Mouse (Mus musculus) neural tube, embryonic 11.5 days (tissue): ENCODE data around the gene Rnf169. TPM values are rescaled to one million over a fixed set of nuclear protein-coding genes. Genes with fewer than 3 reads are reported as not detected.
"Not testable (repeated sequence)": the region's sequence is repeated elsewhere in the genome, so short reads cannot be mapped to it uniquely, and the experiment has no call there.

ENCODE experiments used
- ATAC-seq: fragments of 200-750 bp; cut with Nextera tagmentation; 2 replicates; pipeline ENCODE4 v1.8.0; 2017; ENCODE audit warnings: moderate number of reproducible peaks, mild to moderate bottlenecking, moderate TSS enrichment, moderate library complexity; ENCODE audit not compliant: insufficient read depth, low FRiP score, low TSS enrichment
- DNase-seq: peaks from one replicate; pipeline ENCODE4 v3.0.0-alpha.2; 2015; ENCODE audit warnings: low spot score
- H3K27ac ChIP-seq: fragments of 300-500 bp; sonication (generic); 2 replicates; pipeline ENCODE4 v1.5.1; 2014; ENCODE audit warnings: low read depth, mild to moderate bottlenecking, low read length
- H3K27me3 ChIP-seq: fragments of 300-500 bp; sonication (generic); 2 replicates; pipeline ENCODE4 v1.6.1; 2014; ENCODE audit warnings: mild to moderate bottlenecking, low read length, mixed read lengths; ENCODE audit not compliant: control insufficient read depth, insufficient read depth
- H3K36me3 ChIP-seq: fragments of 300-500 bp; sonication (generic); 2 replicates; pipeline ENCODE4 v1.6.1; 2014; ENCODE audit warnings: mild to moderate bottlenecking, low read length, moderate library complexity, mixed read lengths; ENCODE audit not compliant: control insufficient read depth, insufficient read depth
- H3K4me1 ChIP-seq: fragments of 300-500 bp; sonication (generic); 2 replicates; pipeline ENCODE4 v1.6.1; 2014; ENCODE audit warnings: low read length, mixed read lengths; ENCODE audit not compliant: control insufficient read depth, insufficient read depth
- H3K4me2 ChIP-seq: fragments of 300-500 bp; sonication (generic); 2 replicates; pipeline ENCODE4 v1.6.1; 2014; ENCODE audit warnings: low read depth, mild to moderate bottlenecking, moderate library complexity
- H3K4me3 ChIP-seq: fragments of 300-500 bp; sonication (generic); 2 replicates; pipeline ENCODE4 v1.5.1; 2014; ENCODE audit warnings: low read depth, low read length
- H3K9ac ChIP-seq: fragments of 300-500 bp; sonication (generic); 2 replicates; pipeline ENCODE4 v1.6.1; 2014; ENCODE audit warnings: mild to moderate bottlenecking, low read length
- H3K9me3 ChIP-seq: fragments of 300-500 bp; sonication (generic); 2 replicates; pipeline ENCODE4 v1.6.1; 2016; ENCODE audit warnings: low read length; ENCODE audit not compliant: control insufficient read depth
- WGBS: fragments of 180-500 bp; shearing (Covaris S2); extraction: QIAGEN DNeasy Blood & Tissue Kit; methylation state at CpG from one replicate; pipeline ENCODE4 v1.1.7; 2014; 5-methylcytosine and 5-hydroxymethylcytosine counted together
- polyA plus RNA-seq: library from polyadenylated mRNA; unstranded; fragments of >200 nt; fragmentation: Nextera tagmentation; extraction: Ambion mirVana; gene quantifications from 2 replicates; pipeline ENCODE4 v1.2.1, GENCODE M21; 2014

The Rnf169 gene
- polyA plus RNA-seq, 1 experiment from 2014 or later, result 7.8 TPM

DNA sequence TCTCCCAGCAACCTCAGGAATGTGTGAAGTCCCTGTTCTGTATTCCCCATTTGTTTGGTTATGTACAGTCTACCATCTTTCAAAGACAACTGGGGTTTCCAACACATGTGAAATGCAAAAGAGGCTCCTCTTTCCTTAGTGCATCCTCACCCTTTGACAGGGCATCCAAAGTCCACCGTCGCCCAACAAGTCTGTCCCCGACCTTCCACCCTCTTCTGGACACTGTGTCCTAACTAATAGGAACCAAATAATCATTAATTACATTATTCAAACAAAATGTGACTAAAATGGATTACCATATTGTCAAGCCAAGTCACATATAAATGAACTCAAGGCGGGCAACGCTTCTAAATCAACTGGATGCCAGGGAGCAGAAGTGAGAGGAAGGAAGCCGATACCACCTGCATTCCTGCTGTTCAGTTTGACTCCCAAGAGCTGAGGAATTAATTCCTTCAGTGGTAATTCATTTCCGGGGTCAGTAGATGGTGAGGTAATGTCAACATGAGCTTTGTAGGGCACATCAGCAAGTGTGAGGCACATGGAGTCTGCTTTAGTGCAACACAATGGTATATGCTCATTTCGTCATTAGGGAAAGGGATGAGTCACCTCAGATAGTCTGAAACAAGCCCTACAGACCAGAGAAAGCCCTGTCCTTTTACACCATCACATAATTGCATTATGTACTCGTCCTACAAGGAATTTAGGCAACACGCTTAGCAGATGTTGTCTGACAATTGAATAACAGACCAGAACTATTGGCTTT lies 5.9 kb downstream of the Rnf169 start:
- Histone ChIP-seq H3K27ac (no peak overlapping the region), H3K36me3 (no peaks in the 10 kb centered on the region), H3K27me3 (no peaks in the 10 kb centered on the region), H3K4me2 (no peak overlapping the region), H3K9ac (no peak overlapping the region), H3K4me3 (no peak overlapping the region), H3K4me1 (peaks cover 15% of the 10 kb centered on the region), H3K9me3 (no peaks in the 10 kb centered on the region)
- ATAC-seq, result no peak
- no peak for DNase-seq
- 72% methylated on average over 10 of the region's 10 CpGs for WGBS

DNA sequence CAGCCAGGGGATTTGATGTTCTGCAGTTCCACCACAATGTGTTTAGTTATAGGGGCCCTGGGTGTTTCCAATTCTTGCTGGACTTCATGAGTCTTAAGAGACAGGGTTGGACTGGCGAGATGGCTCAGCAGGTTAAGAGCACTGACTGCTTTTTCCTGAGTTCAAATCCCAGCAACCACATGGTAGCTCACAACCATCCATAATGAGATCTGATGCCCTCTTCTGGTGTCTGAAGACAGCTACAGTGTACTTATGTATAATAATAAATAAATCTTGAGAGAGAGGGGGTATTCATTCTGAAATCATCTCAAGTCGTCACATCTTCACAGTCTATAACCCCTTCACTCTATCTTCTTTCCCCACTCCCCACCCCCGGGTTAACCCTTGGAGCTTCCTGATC lies 7.3 kb downstream of the Rnf169 start:
- not testable (repeated sequence) for ATAC-seq, H3K27ac ChIP-seq, H3K36me3 ChIP-seq, H3K4me2 ChIP-seq, DNase-seq, H3K4me1 ChIP-seq, H3K27me3 ChIP-seq, H3K4me3 ChIP-seq, H3K9me3 ChIP-seq, H3K9ac ChIP-seq
- 80% methylated on average over 3 of the region's 3 CpGs for WGBS

DNA sequence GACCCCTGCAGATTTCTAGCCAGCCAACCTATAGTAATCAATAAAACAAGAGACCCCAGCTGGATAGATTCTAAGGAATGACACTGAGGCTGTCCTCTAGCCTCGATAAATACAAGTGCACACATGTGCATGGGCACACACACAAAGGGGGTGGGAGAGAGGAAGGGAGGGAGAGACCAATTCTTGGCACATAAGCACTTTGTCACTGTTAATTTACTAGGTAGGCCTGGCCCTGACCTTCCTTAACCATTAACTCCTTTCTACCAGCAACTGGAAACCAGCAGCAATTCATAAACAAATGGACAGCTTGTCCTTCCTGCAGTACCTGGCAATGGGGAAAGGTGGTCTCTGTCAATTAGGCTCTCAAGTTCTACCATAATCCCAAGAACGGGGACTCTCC lies 8.3 kb downstream of the Rnf169 start:
- Histone ChIP-seq H3K27me3 (no peaks in the 10 kb centered on the region), H3K4me2 (no peak overlapping the region), H3K9ac (no peak overlapping the region), H3K9me3 (no peaks in the 10 kb centered on the region), H3K36me3 (no peaks in the 10 kb centered on the region), H3K27ac (no peak overlapping the region), H3K4me1 (peaks cover 9% of the 10 kb centered on the region; the same call in 1 of the 2 replicates), H3K4me3 (no peak overlapping the region)
- WGBS, result 60% methylated on average over 2 of the region's 2 CpGs
- DNase-seq (no peak), ATAC-seq (no peak)

DNA sequence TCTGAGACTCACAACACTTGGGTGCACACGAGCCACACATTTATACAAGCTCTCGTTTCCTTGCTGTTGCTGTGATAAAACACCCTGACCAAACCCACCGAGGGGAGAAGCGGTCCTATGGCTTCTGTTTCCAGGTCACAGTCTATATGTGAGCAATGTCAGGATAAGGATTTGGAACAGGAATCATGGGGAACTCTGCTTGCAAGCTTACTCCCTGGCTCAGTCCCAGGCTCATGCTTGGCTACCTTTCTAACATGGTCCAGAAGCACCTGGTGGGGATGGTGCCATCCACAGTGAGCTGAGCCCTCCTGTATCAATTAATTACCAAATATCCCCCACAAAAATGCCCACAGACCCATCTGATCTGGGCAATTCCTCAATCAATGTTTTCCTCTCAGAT lies 11.1 kb downstream of the Rnf169 start:
- H3K4me1 ChIP-seq, result peaks cover 31% of the 10 kb centered on the region
- H3K4me3 ChIP-seq, result no peak overlapping the region
- H3K4me2 ChIP-seq, result no peak overlapping the region
- 84% methylated on average over 4 of the region's 4 CpGs for WGBS
- no peaks in the 10 kb centered on the region for H3K36me3 ChIP-seq
- no peaks in the 10 kb centered on the region for H3K9me3 ChIP-seq
- DNase-seq, result no peak
- H3K27ac ChIP-seq, result no peak overlapping the region
- no peaks in the 10 kb centered on the region for H3K27me3 ChIP-seq
- ATAC-seq, result no peak
- no peak overlapping the region for H3K9ac ChIP-seq

DNA sequence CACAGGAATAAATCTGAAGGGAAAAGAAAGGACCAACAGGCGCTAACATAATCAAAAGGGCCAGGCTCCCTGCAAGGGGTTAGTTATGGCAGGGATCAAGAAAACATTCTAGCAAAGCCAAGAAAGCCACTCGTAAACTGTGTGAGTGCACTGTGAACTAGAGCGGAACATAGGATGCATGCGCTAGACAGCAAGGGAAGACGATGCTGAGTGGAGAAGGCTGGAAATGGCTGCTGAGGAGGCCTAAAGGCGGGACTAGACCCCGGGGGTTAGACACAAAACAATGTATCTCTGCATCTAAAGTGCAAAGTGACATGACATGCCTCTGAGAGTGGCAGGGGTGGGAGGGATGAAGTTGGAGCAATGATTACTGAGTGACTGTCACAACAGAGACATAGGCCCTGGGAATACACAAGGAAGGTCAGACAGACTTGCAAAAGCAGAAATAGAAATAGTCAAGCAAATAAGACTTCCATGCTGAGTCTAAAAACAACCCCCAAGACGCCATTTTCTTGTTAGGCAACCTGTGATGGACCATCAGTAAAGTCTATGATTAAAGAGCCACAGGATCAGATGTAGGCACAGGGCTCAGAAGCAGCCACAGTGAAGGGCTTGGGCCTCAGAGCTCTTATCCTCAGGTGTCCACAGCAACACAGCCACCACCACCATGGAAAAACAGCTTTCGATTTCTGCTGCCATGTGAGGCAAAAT lies 14.1 kb downstream of the Rnf169 start:
- no peaks in the 10 kb centered on the region for H3K36me3 ChIP-seq
- peak overlapping the region; percentile 11; the same call in 1 of the 2 replicates for H3K9ac ChIP-seq
- H3K4me3 ChIP-seq, result no peak overlapping the region
- peaks cover 30% of the 10 kb centered on the region for H3K4me1 ChIP-seq
- WGBS, result 48% methylated on average over 9 of the region's 9 CpGs
- peak overlapping the region; percentile 93 for H3K27ac ChIP-seq
- H3K4me2 ChIP-seq, result no peak overlapping the region
- no peaks in the 10 kb centered on the region for H3K27me3 ChIP-seq
- H3K9me3 ChIP-seq, result no peaks in the 10 kb centered on the region
- DNase-seq (no peak), ATAC-seq (no peak)

DNA sequence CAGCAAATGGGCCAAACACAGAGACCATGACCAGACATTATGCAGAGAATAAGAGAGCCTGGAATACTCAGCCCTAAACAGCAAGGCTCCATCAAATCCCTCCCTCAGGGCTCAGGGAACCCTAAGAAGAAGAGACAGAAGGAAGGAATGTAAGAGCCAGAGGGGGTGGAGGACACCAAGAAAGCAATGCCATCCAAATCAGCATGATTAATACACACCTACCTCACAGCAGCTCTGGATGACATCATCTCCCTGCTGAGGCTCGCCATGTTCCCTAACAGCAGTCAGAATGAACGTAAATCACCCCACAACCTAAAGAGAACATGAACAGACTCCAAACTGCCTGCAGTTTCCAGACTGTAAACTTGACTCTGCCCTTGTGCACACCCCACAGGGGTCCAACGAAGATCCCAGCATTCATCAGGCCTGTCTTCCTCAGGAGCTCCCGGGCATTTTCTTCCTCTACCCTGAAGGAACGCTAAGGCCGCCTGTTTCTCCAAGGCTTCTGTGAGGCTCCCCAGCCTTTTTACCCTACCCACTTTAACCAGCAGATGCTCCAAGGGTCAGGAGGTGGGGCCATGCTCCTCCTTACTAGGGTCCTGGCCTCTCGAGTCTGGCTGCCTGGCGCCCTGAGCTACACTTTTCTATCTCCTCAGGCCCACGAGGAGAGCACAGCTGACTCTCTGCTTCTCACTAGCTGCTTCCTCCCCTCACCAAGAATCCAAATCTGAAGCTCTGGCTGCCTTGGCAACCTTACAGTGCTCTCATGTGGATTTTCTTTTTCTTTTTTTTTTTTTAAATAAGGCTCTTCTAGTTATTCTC lies 15.0 kb downstream of the Rnf169 start:
- peak; percentile 59 for DNase-seq
- no peak overlapping the region for H3K4me3 ChIP-seq
- peaks cover 30% of the 10 kb centered on the region for H3K4me1 ChIP-seq
- no peaks in the 10 kb centered on the region for H3K27me3 ChIP-seq
- ATAC-seq, result peak; percentile 90
- H3K9me3 ChIP-seq, result no peaks in the 10 kb centered on the region
- H3K4me2 ChIP-seq, result peak overlapping the region; percentile 32
- peak overlapping the region; percentile 93 for H3K27ac ChIP-seq
- H3K9ac ChIP-seq, result peak overlapping the region; percentile 45
- 7% methylated on average over 9 of the region's 9 CpGs for WGBS
- no peaks in the 10 kb centered on the region for H3K36me3 ChIP-seq

DNA sequence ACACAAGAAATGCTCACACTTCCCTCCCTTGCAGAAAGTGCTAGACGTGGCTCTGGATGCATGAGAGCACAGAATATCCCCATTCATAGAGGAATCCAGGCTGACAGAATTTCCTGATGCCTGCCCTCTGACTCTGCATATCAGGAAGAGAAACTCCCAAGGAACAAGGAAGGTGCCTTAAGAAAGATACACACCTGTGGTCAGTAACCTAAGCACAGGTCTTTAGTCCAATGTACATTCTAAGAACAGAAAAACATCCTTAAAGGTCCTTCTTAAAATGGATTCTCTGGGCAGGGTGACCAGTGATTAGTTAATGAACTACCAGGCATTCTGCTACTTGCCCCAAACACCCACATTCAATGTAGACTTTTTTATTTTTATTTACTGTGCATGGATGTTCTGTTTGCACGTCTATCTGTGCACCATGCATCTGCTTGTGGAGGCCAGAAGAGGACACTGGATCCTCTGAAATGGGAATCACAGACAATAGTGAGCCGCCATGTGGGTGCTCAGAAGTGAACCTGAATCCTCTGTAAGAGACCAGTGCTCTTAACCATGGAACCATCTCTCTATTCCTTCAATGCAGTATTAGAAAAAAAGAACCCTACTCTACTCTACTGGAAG lies 16.9 kb downstream of the Rnf169 start:
- peaks cover 30% of the 10 kb centered on the region for H3K4me1 ChIP-seq
- no peak overlapping the region for H3K4me2 ChIP-seq
- H3K4me3 ChIP-seq, result no peak overlapping the region
- no peaks in the 10 kb centered on the region for H3K36me3 ChIP-seq
- ATAC-seq, result no peak
- 82% methylated on average over 3 of the region's 3 CpGs for WGBS
- H3K9ac ChIP-seq, result no peak overlapping the region
- no peaks in the 10 kb centered on the region for H3K27me3 ChIP-seq
- no peaks in the 10 kb centered on the region for H3K9me3 ChIP-seq
- no peak for DNase-seq
- H3K27ac ChIP-seq, result no peak overlapping the region

DNA sequence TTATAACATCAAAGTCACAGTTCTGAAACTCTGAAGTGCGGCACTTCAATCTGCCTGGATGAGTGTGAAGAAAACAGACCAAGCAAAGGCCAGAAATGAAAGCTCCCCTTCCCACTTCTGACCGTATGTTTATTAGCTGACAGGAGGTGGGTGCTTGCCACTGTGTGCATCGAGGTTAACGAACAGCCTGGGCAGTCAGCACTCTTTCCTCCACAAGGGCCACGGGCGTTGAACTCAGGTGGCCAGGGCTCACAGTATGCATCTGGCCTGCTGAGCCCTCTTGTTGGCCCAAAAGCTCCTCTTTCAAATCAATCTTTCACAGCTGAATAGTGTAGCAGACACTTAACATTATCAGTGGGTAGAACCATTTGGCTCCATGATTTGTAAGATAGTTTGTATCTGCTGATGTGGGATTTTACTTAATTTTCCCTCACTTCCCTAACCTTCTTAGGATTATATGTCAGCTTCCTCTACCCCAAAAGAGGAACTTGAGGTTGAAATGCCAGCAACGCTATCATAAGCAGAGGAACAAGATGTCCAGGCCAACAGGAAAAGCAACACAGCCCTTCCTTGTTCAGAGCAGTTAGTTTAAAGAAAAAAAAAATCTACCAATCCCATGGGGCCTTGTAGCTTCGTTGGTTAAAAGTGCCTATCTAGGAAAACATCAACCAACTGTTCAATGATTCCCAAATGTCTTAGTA lies 17.6 kb downstream of the Rnf169 start:
- Histone ChIP-seq H3K4me3 (no peak overlapping the region), H3K36me3 (no peaks in the 10 kb centered on the region), H3K27ac (peak overlapping the region; percentile 39; the same call in 1 of the 2 replicates), H3K9ac (no peak overlapping the region), H3K9me3 (no peaks in the 10 kb centered on the region), H3K27me3 (no peaks in the 10 kb centered on the region), H3K4me2 (no peak overlapping the region), H3K4me1 (peaks cover 30% of the 10 kb centered on the region)
- ATAC-seq, result no peak
- no peak for DNase-seq
- WGBS, result 68% methylated on average over 8 of the region's 8 CpGs
